Mouse (Mus musculus): Measurements from ENCODE around the gene Tmod3.

The Tmod3 gene

GRCm38 (mm10) chr9:75559512-75560012, at the start of gene Tmod3:
Gene Tmod3 (minus strand): TSS chr9:75559657.
- peak; percentile 97 for DNase-seq

DNA sequence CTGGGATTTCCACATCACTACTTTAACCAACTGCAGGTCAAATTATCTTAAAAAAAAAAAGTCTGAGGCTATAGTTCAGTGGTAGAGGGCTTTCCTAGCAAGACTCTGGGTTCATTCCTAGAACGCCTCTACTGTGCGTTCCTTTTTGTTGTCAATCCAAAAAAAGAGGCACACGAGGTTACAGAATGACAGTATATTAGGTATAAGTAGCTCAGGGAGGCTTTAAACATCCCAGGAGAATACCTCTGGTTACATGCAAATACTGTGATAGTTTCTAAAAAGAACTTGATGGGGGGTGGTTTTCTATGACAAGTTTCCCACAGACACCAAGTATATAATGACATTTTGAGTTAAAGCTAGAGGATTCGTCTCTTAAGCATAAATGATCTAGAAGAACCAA, 48.0 kb upstream of the Tmod3 start:
- no peak for DNase-seq

- DNase-seq = no peak
Measured at GRCm38 (mm10) chr9:75601510-75601909, 42.1 kb upstream of the Tmod3 start.

GRCm38 (mm10) chr9:75600166-75600934, 40.9 kb upstream of the Tmod3 start:
- no peak for DNase-seq

DNA sequence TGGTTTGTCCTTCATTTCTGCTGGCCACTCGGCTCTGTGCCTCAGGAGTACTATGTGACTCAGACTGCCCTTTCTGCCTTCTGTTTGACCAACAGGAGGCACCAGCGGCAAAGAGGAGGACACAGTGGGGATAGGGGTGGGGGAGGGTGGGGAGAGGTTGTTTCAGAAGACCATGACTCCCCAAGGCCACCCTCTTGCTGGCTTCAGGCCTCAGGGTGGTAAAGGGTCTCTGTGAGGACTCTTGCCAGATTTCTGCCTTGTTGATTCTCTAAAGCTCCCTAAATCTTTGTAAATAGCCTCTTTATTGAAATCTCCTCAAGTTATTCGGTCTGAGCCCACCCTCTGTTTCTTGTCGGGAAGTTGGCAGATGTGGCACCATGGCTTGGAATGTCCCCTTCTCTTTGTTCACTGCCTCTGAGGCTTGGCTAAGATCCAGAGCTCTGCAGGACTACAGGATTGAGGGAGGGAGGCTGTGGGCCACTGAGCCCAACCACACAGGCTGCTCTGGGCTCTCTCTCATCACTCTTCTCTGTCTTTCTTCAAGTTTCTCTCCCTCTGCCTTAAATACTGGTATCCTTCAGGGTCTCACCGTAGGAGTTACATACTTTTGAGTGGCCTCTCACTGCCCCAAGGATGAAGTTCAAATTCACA, 39.9 kb upstream of the Tmod3 start:
- peak; percentile 39 for DNase-seq

GRCm38 (mm10) chr9:75597596-75597995, 38.1 kb upstream of the Tmod3 start:
- DNase-seq = no peak

DNA sequence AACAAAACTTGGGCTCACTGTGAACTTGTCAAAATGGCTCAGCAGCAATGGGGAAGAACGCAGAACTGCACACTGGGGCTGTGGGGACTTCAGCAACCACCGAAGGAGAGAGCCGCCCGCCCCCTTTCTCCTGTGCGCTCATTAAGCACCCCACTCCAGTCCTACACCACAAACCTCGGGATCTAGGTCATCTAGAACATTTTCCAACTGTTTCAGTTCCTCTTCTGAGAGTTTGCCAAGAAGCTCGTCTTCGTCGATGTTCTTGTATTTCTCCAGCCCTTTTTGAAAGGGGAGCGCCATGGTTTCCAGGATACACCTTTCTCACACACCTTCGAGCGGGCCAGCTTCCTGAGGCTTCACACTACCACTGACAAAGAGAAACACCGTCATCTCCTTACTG, 37.6 kb upstream of the Tmod3 start:
- no peak for DNase-seq

GRCm38 (mm10) chr9:75593481-75593880, 34.0 kb upstream of the Tmod3 start:
- DNase-seq = no peak

GRCm38 (mm10) chr9:75589850-75590790, 30.7 kb upstream of the Tmod3 start:
- no peak for DNase-seq

DNA sequence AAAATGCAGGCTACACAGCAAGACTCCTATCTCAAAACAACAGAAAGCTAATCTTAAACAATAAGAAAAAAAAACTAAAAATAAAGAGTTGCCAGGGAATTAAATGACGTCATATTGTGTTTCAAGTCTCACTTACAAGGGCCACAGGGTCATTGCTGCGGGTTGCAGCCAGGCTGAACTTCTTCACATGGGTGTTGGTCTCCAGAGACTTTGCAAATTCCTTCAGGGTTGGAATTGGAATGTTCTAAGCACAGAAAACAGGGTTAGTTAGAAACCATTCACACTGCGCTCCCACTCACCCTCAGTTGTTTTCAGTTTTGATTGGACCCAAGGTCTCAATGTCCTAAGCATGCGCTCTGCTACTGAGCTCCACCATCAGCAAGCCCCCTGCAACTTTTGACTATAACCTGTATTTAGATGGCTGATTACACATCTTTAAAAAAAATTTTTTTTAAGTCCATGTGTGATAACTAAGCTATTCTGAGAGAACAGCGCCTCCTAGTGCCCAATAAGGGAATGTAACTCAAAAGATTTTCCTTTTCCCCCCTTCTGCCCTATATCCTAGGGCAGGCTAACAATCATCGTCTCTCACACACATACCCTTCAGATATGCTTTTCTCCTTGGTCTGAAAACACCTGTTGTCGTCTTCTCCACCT, 22.4 kb upstream of the Tmod3 start:
- DNase-seq = peak; percentile 31

DNA sequence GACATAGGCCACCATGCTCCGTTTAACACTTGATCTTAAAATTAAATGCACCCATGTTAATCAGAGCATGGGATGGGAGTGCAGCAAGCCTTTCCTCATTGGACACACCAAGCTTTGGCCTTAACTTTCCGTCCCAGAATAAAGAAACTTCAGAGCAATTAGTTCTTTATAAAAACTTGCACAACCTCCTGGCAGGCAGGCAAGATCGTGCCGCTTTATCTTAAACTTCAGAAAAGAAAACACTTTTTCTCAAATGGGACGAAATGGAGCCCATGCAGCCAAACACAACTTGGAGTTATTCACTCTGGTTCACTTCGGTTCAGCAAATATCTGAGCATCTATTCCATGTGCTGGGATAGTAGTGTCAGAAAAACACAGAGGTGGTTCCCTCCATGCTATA, 19.9 kb upstream of the Tmod3 start:
- no peak for DNase-seq

GRCm38 (mm10) chr9:75571036-75571942, 11.8 kb upstream of the Tmod3 start:
- no peak for DNase-seq

DNA sequence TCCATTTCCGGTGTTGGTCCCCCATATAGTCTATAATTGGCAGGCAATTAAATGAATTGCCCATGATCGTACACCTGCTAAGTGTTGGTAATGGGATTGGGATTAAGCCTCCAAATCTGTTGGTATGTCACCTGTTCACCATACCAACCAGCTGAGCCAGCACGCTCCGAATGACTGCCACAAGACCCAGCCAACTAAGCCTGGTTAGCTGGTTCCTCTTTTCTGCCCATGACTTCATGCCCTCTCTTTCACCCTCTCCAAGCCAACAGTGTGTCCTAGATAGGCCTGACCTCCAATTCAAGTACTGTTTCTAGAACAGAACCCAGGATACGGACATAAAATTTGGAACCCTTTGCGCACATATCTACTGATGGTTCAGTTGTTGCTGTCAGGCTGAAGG, 8.9 kb upstream of the Tmod3 start:
- no peak for DNase-seq

- DNase-seq = no peak
Measured at GRCm38 (mm10) chr9:75564892-75565291, 5.4 kb upstream of the Tmod3 start.

GRCm38 (mm10) chr9:75563622-75564021, 4.2 kb upstream of the Tmod3 start:
- no peak for DNase-seq

DNA sequence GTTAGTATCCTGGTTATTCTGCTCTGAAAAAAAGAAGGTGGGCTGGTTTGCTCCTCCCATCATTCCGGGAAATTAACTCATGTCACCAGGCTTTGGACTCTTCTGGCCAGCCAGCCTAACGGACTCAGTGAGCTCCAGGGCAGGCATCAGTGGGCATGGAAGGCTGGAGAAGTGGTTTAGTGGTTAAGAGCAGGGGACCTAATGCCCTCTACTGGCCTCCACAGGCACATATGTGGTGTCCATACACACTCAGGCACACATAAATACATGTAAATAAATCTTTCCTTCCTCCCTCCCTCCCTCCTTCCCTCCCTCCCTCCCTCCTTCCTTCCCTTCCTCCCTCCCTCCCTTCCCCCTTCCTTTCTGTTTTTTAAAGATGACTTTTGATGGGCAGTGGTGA, 3.7 kb upstream of the Tmod3 start:
- no peak for DNase-seq

GRCm38 (mm10) chr9:75561040-75561669, 1.7 kb upstream of the Tmod3 start:
- no peak for DNase-seq

- no peak for DNase-seq
Measured at GRCm38 (mm10) chr9:75560353-75560752, 896 bp upstream of the Tmod3 start.

- peak; percentile 86 for DNase-seq
Measured at GRCm38 (mm10) chr9:75558812-75559511, 495 bp downstream of the Tmod3 start.

DNA sequence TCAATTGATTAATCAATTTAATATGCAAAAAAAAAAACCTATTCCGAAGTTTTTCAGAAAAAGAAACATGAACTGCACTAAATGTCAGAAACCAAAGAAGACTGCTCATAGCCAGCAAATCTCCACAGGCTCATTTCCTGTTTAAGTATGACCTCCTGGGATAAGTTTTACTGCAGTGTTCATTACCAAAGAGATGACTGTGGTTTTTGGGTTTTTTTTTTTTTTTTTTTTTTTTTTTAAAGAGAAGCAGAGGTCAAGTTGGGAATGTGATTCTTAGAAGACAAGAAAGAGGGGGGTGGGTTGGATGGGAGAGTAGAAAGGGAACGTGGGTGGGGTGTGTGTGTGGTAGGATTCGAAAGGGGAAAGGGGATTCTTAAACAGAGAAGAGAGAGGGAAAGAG, 1.1 kb downstream of the Tmod3 start:
- no peak for DNase-seq

Data from kidney, postnatal 10 days (tissue).